Mouse (Mus musculus) kidney, adult 2 months (tissue): ENCODE measurements around the gene BC025920. TPM values are rescaled to one million over a fixed set of nuclear protein-coding genes. Genes with fewer than 3 reads are reported as not detected.

Experiments
- DNase-seq: peaks from one replicate; pipeline ENCODE4 v3.0.0; 2021
- H3K27ac ChIP-seq: fragments of 200-500 bp; 2 replicates; pipeline ENCODE4 v1.5.1; 2012; ENCODE audit warnings: low read depth, low read length, control low read depth, inconsistent platforms; ENCODE audit not compliant: insufficient read depth
- H3K27me3 ChIP-seq: fragments of 200-500 bp; replicated peaks from 2 replicates; pipeline ENCODE4 v1.6.1; 2012; ENCODE audit warnings: mild to moderate bottlenecking, moderate library complexity, low read length, inconsistent platforms; ENCODE audit not compliant: control insufficient read depth, insufficient read depth
- H3K36me3 ChIP-seq: fragments of 200-500 bp; 2 replicates; pipeline ENCODE4 v1.6.1; 2012; ENCODE audit warnings: mild to moderate bottlenecking, moderate library complexity, low read length, inconsistent platforms; ENCODE audit not compliant: control insufficient read depth, insufficient read depth
- H3K4me1 ChIP-seq: fragments of 200-500 bp; 2 replicates; pipeline ENCODE4 v1.6.1; 2011; ENCODE audit warnings: low read length; ENCODE audit not compliant: control insufficient read depth, insufficient read depth
- H3K4me3 ChIP-seq: fragments of 200-500 bp; 2 replicates; pipeline ENCODE4 v1.5.1; 2011; ENCODE audit warnings: mild to moderate bottlenecking, low read depth, low read length, control low read depth; ENCODE audit not compliant: insufficient read depth
- CTCF ChIP-seq: fragments of 200-500 bp; conservative IDR thresholded peaks from 2 replicates; pipeline ENCODE4 v1.5.1; 2011; ENCODE audit warnings: low read depth, mild to moderate bottlenecking, control low read depth, low read length, moderate library complexity, mixed read lengths; ENCODE audit not compliant: insufficient read depth, insufficient read length
- POLR2A ChIP-seq: fragments of 200-500 bp; IDR thresholded peaks from one replicate; pipeline ENCODE4 v1.6.1; 2011; ENCODE audit warnings: low read depth, low read length, control low read depth
- WGBS: fragments of 180-500 bp; shearing (Covaris S2); methylation state at CpG from one replicate; pipeline ENCODE4 v1.1.7; 2018; 5-methylcytosine and 5-hydroxymethylcytosine counted together
- polyA plus RNA-seq: library from polyadenylated mRNA; depleted of rRNA; stranded (reverse); fragments of >200 nt; gene quantifications from 2 replicates; pipeline ENCODE4 v1.2.3, GENCODE M21; 2012; rRNA removed

BC025920 gene
- polyA plus RNA-seq, 1 experiment = 1.1 TPM

DNA sequence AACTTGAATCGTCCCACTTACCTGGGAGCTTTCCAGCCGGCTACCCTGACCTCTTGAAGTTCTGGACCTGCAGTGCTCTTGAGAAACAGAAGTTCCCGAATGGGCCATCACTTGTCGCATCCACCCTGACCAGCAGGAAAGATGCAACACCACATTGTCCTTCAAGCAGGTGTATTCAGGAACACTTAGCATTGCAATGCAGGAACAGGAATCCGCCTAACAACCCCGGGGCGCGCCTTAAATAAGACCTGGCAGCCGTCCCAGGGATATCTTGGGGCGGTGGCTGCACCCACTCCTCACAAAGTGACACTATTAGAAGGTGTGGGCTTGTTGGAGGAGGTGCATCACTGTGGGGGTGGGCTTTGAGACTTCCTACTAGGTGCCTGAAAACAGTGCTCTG is 49.1 kb downstream of the BC025920 start:
- H3K27me3 ChIP-seq = no peaks in the 10 kb centered on the region
- WGBS = 96% methylated on average over 10 of the region's 10 CpGs

GRCm38 (mm10) chr10:81656174-81656573 is 50.1 kb downstream of the BC025920 start:
- Histone ChIP-seq H3K4me3 (no peak overlapping the region), H3K27ac (no peak overlapping the region), H3K4me1 (no peaks in the 10 kb centered on the region), H3K27me3 (no peaks in the 10 kb centered on the region), H3K36me3 (peaks cover 3% of the 10 kb centered on the region)
- TF ChIP-seq POLR2A (no peak), CTCF (no peak)
- DNase-seq = no peak
- 91% methylated on average over 2 of the region's 2 CpGs for WGBS

More for the DNA sequence above, 49.1 kb downstream of the BC025920 start:
- Histone ChIP-seq H3K4me1 (no peaks in the 10 kb centered on the region), H3K4me3 (no peak overlapping the region), H3K27ac (no peak overlapping the region), H3K36me3 (peaks cover 3% of the 10 kb centered on the region)
- TF ChIP-seq CTCF (no peak), POLR2A (no peak)
- DNase-seq = no peak

Other genes starting within 250 kb of the BC025920 start
- gene Mfsd12, start 248.8 kb upstream of the BC025920 start, polyA plus RNA-seq = 23.4 and 28.1 TPM in 2 replicates
- gene 4930404N11Rik, start 240.5 kb upstream of the BC025920 start, polyA plus RNA-seq = 0.16 and 0.61 TPM in 2 replicates
- gene Fzr1, start 227.8 kb upstream of the BC025920 start, polyA plus RNA-seq = 41.1 and 49.8 TPM in 2 replicates
- 60.6 and 79.8 TPM in 2 replicates for gene Dohh, start 221.8 kb upstream of the BC025920 start, polyA plus RNA-seq
- gene Gm48551, start 221.8 kb upstream of the BC025920 start, polyA plus RNA-seq = 2.1 and 2.3 TPM in 2 replicates
- gene Gm48552, start 217.3 kb upstream of the BC025920 start, polyA plus RNA-seq = 1.0 and 2.8 TPM in 2 replicates
- 693 and 694 TPM in 2 replicates for gene Smim24, start 213.2 kb upstream of the BC025920 start, polyA plus RNA-seq
- 64.7 and 82.5 TPM in 2 replicates for gene Nfic, start 150.6 kb upstream of the BC025920 start, polyA plus RNA-seq
- 0.18 and 0.27 TPM in 2 replicates for gene Celf5, start 123.6 kb upstream of the BC025920 start, polyA plus RNA-seq
- gene Ncln, start 109.9 kb upstream of the BC025920 start, polyA plus RNA-seq = 148 and 190 TPM in 2 replicates
- gene S1pr4, start 106.1 kb upstream of the BC025920 start, polyA plus RNA-seq = 2.3 and 4.9 TPM in 2 replicates
- 1.7 and 2.1 TPM in 2 replicates for gene Gna15, start 82.0 kb upstream of the BC025920 start, polyA plus RNA-seq
- 93.0 and 107 TPM in 2 replicates for gene Gna11, start 61.1 kb upstream of the BC025920 start, polyA plus RNA-seq
- 2,250 and 2,535 TPM in 2 replicates for gene Aes, start 46.8 kb upstream of the BC025920 start, polyA plus RNA-seq
- gene Tle2, start 31.7 kb upstream of the BC025920 start, polyA plus RNA-seq = 63.7 and 93.5 TPM in 2 replicates
- gene Tle6, start 5.2 kb upstream of the BC025920 start, polyA plus RNA-seq = 3.9 and 4.3 TPM in 2 replicates
- 16.3 and 19.7 TPM in 2 replicates for gene Sirt6, start 21.5 kb downstream of the BC025920 start, polyA plus RNA-seq
- gene Ankrd24, start 22.3 kb downstream of the BC025920 start, polyA plus RNA-seq = 67.1 and 81.0 TPM in 2 replicates
- gene Gm10778, start 42.8 kb downstream of the BC025920 start, polyA plus RNA-seq = 0.45 and 0.56 TPM in 2 replicates
- gene Zfp433, start 98.6 kb downstream of the BC025920 start, polyA plus RNA-seq = 0.67 and 0.80 TPM in 2 replicates
- 0.58 and 0.97 TPM in 2 replicates for gene Gm3055, start 164.9 kb downstream of the BC025920 start, polyA plus RNA-seq
- not detected in 2 replicates for gene Gm4767, start 205.9 kb downstream of the BC025920 start, polyA plus RNA-seq